Mouse (Mus musculus): ENCODE measurements around the gene Ttyh3.

Ttyh3 gene

GRCm38 (mm10) chr5:140579771-140580170 is 69.1 kb downstream of the Ttyh3 start:
- DNase-seq (ENCODE audit: low spot score in 2 of 2) = no peak

- DNase-seq (ENCODE audit: low spot score in 2 of 2) = no peak
Observed at GRCm38 (mm10) chr5:140579221-140579620, 69.6 kb downstream of the Ttyh3 start.

GRCm38 (mm10) chr5:140575381-140575866 is 73.4 kb downstream of the Ttyh3 start:
- DNase-seq (ENCODE audit: low spot score in 2 of 2) = no peak

- DNase-seq (ENCODE audit: low spot score in 2 of 2) = no peak
Observed at GRCm38 (mm10) chr5:140572611-140573010, 76.2 kb downstream of the Ttyh3 start.

GRCm38 (mm10) chr5:140571673-140572072 is 77.2 kb downstream of the Ttyh3 start:
- DNase-seq (ENCODE audit: low spot score in 2 of 2) = no peak

GRCm38 (mm10) chr5:140571201-140571600 is 77.6 kb downstream of the Ttyh3 start:
- no peak for DNase-seq (ENCODE audit: low spot score in 2 of 2)
